Mouse (Mus musculus): ENCODE data around the gene Sox5.

- no peak for TF ChIP-seq ELF1 (IDR thresholded peaks at IDR 0.05; ENCODE audit: low read depth, low read length)
- no peak for TF ChIP-seq CTCF (conservative IDR thresholded peaks at IDR 0.05 in 1 of 2, IDR thresholded peaks at IDR 0.05 in 1 of 2; ENCODE audit: low read depth in 2 of 2, low read length in 2 of 2)
- TF ChIP-seq EP300 (IDR thresholded peaks at IDR 0.05; ENCODE audit: low read length) = no peak
- no peak for TF ChIP-seq NRF1 (IDR thresholded peaks at IDR 0.05; ENCODE audit: low read depth, low read length)
- no peak for TF ChIP-seq RCOR1 (conservative IDR thresholded peaks at IDR 0.05; ENCODE audit: low read depth, low read length)
- no peak for TF ChIP-seq POLR2A (IDR thresholded peaks at IDR 0.05; ENCODE audit: low read depth, low read length)
- no peak for TF ChIP-seq USF2 (conservative IDR thresholded peaks at IDR 0.05; ENCODE audit: low read depth, low read length)
Measured at GRCm38 (mm10) chr6:143843933-143844700, 937.7 kb downstream of the Sox5 start.

All from CH12.LX (cell line).